Mouse (Mus musculus): ENCODE measurements around the gene Camk2b.
"Not testable (repeated sequence)": the region's sequence is repeated elsewhere in the genome, so short reads cannot be mapped to it uniquely, and the experiment has no call there.

Camk2b gene

GRCm38 (mm10) chr11:6066176-6066575 lies at the start of gene Camk2b:
TSS of gene Camk2b (minus strand) at chr11:6066362.
- DNase-seq (ENCODE audit: low read depth, low spot score) = peak; percentile 67

GRCm38 (mm10) chr11:6111734-6112484 lies 45.7 kb upstream of the Camk2b start:
- DNase-seq (ENCODE audit: low read depth, low spot score) = no peak

GRCm38 (mm10) chr11:6109990-6110389 lies 43.8 kb upstream of the Camk2b start:
- peak; percentile 96 for DNase-seq (ENCODE audit: low read depth, low spot score)

DNA sequence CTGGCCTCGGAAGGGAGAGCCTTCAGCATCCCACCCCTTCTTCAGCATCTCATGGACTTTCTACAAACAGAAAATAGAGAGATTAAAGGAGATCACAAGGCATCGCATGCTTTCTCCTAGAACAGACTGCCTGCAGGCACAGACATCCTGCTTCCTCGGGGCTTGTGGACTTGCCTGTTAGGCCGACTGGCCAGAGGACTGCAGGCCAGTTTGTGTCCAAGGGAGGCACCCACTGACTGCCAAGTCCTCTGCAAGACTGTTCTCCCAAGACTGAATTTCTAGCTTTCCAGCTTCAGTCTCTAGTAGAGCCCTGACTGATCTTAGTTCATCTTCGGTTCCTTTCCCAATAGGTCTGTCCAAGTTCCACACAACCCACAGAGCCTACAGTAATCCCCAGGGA lies 42.1 kb upstream of the Camk2b start:
- DNase-seq (ENCODE audit: low read depth, low spot score) = peak; percentile 46

DNA sequence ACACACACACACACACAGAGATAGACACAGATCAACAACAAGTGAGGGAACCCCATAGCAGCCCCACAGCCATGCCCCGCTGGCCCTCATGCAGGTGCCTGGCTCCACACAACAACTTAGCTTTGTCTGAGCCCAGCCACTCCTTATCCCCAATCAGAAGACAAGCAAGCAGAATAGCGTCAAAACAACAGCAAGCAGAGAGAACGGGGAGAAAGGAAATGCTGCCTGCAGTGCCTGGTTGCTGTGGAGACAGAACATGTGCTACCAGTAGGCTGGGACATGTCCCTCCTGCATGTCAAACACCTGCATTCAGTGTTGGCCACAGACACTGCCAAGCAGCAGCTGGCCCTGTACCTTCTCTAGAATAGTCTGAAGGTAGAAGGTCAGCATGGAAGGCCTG lies 41.6 kb upstream of the Camk2b start:
- DNase-seq (ENCODE audit: low read depth, low spot score) = peak; percentile 63

DNA sequence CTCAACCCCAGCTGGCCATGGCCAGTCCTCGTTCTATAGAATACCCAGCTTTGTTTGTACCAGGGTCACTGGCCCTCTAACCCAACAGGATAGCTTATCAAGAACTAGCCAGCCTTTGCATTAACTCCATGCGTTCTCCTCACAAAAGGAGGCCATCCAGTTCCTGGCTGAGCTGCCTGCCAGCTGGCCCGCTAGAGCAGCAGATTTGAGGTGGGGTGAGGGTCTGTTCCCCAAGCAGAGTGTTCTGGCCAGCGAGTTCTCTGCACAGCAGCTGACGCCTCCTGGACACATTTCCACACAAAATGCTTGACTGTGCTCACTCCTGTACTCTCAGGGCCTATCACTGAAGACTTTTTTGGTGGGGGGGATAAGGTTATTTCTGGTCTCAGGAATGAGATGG lies 38.6 kb upstream of the Camk2b start:
- peak; percentile 57 for DNase-seq (ENCODE audit: low read depth, low spot score)

DNA sequence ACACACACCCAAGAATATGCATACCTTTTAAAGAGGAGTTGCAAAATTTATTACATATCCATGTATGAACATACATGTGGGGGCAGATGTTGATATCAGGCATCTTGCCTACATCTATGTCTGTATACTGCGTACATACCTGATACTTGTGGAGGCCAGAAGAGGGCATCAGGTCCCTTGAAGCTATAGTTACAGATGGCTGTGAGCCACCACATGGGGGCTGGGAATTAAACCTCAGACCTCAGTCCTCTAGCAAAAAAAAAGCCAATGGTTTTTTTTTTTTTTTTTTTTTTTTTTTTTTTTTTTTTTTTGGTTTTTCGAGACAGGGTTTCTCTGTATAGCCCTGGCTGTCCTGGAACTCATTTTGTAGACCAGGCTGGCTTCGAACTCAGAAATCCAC lies 30.5 kb upstream of the Camk2b start:
- DNase-seq (ENCODE audit: low read depth, low spot score) = not testable (repeated sequence)

DNA sequence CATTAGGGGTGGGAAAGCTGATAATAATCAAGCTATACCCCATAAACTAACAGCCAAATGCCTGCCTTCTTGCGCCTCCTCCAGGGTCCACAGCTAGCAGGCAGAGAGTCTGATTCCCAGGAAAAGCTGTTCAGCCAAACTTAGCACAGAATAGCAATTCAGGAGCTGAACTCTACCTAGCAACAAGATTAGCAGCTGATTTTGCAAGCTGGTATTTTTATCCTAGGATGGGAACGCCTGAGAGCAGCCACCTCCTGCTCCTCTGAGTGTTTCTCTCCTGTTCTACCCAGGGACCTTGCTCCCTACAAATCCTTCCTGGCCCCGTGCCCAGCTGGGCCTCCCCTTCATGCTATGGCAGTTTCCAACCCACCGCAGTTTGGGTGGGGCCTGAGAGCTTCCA lies 20.8 kb upstream of the Camk2b start:
- peak; percentile 90 for DNase-seq (ENCODE audit: low read depth, low spot score)

- DNase-seq (ENCODE audit: low read depth, low spot score) = peak; percentile 66
These were observed 12.6 kb upstream of the Camk2b start for GRCm38 (mm10) chr11:6078737-6079136.

DNA sequence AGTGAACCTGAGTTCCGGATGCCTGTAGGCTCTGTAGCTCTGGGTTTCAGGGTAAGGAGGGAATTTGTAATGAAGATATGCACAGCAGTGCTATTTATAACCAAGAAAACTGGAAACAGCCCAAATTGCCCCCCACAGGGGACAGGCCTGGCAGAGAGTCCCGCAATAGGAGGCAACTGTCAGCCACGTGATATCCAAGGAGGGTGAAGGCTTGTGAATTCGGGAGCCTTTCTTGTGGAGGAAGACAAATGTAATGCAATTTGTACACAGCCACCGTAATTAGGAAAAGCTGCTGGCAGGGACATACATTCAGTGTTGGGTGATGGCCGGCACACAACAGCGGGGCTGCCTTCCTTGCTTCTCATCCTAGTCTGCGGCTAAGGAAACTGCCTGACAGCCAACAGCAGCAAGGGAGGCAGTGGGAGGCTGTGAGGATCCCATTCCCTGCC lies 9.5 kb upstream of the Camk2b start:
- DNase-seq (ENCODE audit: low read depth, low spot score) = peak; percentile 85

- DNase-seq (ENCODE audit: low read depth, low spot score) = peak; percentile 92
These were observed 2.2 kb upstream of the Camk2b start for GRCm38 (mm10) chr11:6068181-6068957.

- peak; percentile 62 for DNase-seq (ENCODE audit: low read depth, low spot score)
These were observed 998 bp upstream of the Camk2b start for GRCm38 (mm10) chr11:6067160-6067559.

- DNase-seq (ENCODE audit: low read depth, low spot score) = peak; percentile 92
These were observed 526 bp downstream of the Camk2b start for GRCm38 (mm10) chr11:6065551-6066121.

DNA sequence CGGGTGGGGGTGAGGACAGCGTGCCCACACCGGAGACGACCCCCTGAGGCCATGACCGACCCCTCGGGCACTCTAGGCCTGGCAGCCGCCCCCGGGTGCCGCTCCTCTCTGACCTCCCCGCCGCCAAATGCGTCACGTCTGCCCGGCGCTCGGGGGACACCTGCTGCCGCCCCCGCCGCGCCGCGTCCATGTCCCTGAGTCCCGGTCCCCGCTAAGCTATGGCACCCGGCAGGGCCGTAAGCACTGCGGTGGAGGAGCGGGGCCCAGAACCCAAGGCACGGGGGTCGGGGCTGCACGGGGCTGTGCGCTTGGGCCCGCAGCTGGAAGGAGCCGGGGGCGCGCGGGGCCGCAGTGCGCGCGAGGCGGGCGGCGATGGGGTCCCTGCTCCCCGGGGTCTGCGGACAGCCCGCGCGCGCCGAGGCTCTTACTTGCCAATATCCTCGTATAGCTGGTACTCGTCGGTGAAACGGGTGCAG lies 1.1 kb downstream of the Camk2b start:
- DNase-seq (ENCODE audit: low read depth, low spot score) = peak; percentile 49

DNA sequence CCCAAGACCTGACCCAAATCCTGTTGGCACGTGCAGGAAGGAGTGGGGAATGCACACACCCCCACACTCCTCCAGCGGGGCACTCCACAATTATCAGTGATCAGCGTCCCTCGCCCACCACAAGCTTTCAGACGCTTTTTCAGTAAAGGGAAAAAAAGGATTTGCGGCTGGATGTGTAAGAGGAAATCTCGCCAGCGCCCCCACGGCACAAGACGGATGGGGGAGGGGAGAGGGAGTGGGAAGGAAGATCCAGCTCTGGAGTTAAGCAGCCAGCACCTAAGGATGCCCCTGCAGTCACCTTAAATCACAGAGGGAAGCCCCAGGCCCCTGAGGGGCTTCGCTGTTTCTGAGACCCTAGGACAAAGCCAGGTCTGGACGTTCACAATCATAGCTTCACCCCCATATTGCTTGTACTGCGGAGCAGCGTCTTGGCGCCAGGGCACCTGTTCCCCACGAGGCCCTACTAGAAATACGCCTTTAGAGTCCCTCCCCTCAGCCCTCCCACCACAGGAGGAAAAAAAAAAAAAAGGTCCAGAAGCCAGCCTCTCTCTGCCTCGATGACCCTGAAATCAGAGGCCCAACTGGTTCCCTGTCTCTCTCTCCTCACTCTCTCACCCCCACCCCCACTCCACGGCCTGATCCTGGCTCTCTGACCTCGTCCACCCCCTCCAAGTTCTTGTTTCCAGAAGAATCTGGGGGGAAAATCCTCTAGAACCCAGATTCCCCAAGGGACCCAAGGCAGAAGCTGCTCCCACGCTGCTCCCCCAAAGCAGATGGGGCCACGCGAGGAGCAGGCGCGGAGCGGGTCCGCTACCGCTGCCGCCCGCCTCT lies 1.7 kb downstream of the Camk2b start:
- DNase-seq (ENCODE audit: low read depth, low spot score) = peak; percentile 77

- no peak for DNase-seq (ENCODE audit: low read depth, low spot score)
These were observed 2.5 kb downstream of the Camk2b start for GRCm38 (mm10) chr11:6063501-6064214.

- no peak for DNase-seq (ENCODE audit: low read depth, low spot score)
These were observed 3.1 kb downstream of the Camk2b start for GRCm38 (mm10) chr11:6063065-6063464.

GRCm38 (mm10) chr11:6062329-6062728 lies 3.8 kb downstream of the Camk2b start:
- peak; percentile 51 for DNase-seq (ENCODE audit: low read depth, low spot score)

DNA sequence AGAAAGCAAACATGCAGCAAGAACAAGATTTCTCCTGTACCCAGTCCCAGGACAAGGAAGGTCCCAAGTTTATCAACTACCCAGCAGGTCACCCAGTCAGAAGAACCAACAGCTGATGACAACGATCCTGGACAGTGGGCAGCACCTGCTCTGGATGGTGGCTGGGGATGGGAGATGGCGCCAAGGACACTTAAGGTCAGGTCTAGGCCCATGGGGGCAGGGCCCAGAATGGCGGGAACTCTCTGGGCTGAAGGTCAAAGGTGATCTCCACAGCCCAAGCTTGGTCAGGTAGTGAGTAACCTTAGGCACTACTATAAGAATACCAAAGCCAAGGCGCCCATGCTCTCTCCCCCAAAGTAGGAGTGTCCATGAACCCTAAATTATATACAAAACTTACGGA lies 4.3 kb downstream of the Camk2b start:
- no peak for DNase-seq (ENCODE audit: low read depth, low spot score)

- DNase-seq (ENCODE audit: low read depth, low spot score) = no peak
These were observed 7.0 kb downstream of the Camk2b start for GRCm38 (mm10) chr11:6059162-6059561.

DNA sequence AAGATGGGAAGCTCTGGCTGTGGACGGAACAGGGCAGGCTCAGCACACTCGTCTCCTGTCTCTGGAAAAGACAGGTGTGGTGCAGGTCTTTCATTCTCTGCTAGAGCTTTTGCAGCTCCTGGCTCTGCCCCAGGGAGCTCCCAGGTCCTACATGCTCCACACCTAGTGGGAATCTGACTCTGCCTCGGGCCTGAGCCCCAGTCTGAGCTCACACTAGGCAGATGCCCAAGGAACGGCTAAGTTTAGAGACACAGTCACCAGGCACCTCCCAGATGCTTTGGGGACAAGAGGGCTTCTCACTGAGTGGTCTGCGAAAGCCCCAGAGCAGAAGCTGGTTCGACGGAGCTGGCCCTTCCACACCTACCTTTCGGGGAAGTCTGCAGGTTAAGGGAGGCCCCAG lies 12.8 kb downstream of the Camk2b start:
- no peak for DNase-seq (ENCODE audit: low read depth, low spot score)

Measured in brain, adult 2 months (tissue).